Mouse (Mus musculus) liver, adult 2 months (tissue): ENCODE measurements around the gene Wfdc9. TPM values are rescaled to one million over a fixed set of nuclear protein-coding genes. Genes with fewer than 3 reads are reported as not detected.

ENCODE experiments used
- DNase-seq: peaks from one replicate; pipeline ENCODE4 v3.0.0-alpha.2; 2011; ENCODE audit warnings: low read depth, low spot score; ENCODE audit errors: extremely low read depth
- H3K27ac ChIP-seq: fragments of 200-500 bp; replicated peaks from 2 replicates; pipeline ENCODE4 v1.5.1; 2012; ENCODE audit warnings: low read depth, mild to moderate bottlenecking, control low read depth, inconsistent platforms, low read length; ENCODE audit not compliant: insufficient read depth
- H3K27me3 ChIP-seq: fragments of 200-500 bp; 2 replicates; pipeline ENCODE4 v1.6.1; 2012; ENCODE audit warnings: mild to moderate bottlenecking, moderate library complexity, low read length, inconsistent platforms; ENCODE audit not compliant: control insufficient read depth, insufficient read depth
- H3K36me3 ChIP-seq: fragments of 200-500 bp; 2 replicates; pipeline ENCODE4 v1.6.1; 2012; ENCODE audit warnings: low read length, inconsistent platforms; ENCODE audit not compliant: control insufficient read depth, insufficient read depth
- H3K4me1 ChIP-seq: fragments of 200-500 bp; 2 replicates; pipeline ENCODE4 v1.6.1; 2011; ENCODE audit warnings: low read length; ENCODE audit not compliant: control insufficient read depth, insufficient read depth
- H3K4me3 ChIP-seq: fragments of 200-500 bp; 2 replicates; pipeline ENCODE4 v1.5.1; 2011; ENCODE audit warnings: low read depth, mild to moderate bottlenecking, control low read depth, low read length, moderate library complexity; ENCODE audit not compliant: insufficient read depth
- H3K79me2 ChIP-seq: fragments of 200-500 bp; 2 replicates; pipeline ENCODE4 v1.6.1; 2012; ENCODE audit warnings: inconsistent platforms, mild to moderate bottlenecking, low read length, moderate library complexity; ENCODE audit not compliant: control insufficient read depth, insufficient read depth
- H3K9ac ChIP-seq: fragments of 200-500 bp; 2 replicates; pipeline ENCODE4 v1.6.1; 2012; ENCODE audit warnings: low read depth, mild to moderate bottlenecking, control low read depth, inconsistent platforms, low read length
- CTCF ChIP-seq: fragments of 200-500 bp; IDR thresholded peaks from 2 replicates; pipeline ENCODE4 v1.5.1; 2011; ENCODE audit warnings: low read depth, low read length, control low read depth
- POLR2A ChIP-seq: fragments of 200-500 bp; IDR thresholded peaks from 2 replicates; pipeline ENCODE4 v1.6.1; 2011; ENCODE audit warnings: low read length, control low read depth; ENCODE audit not compliant: insufficient read depth; ENCODE audit errors: extremely low read depth
- WGBS: fragments of 180-500 bp; shearing (Covaris S2); methylation state at CpG from one replicate; pipeline ENCODE4 v1.1.7; 2018; 5-methylcytosine and 5-hydroxymethylcytosine counted together
- polyA plus RNA-seq: library from polyadenylated mRNA; depleted of rRNA; stranded (reverse); fragments of >200 nt; gene quantifications from 2 replicates; pipeline ENCODE4 v1.2.3, GENCODE M21; 2012; rRNA removed
- total RNA-seq: library from RNA; depleted of rRNA; stranded (reverse); fragments of >200 nt; gene quantifications from 2 replicates; pipeline ENCODE4 v1.2.3, GENCODE M21; 2014; rRNA removed

Gene Wfdc9
- not detected in 2 replicates for total RNA-seq
- polyA plus RNA-seq: not detected in 2 replicates

DNA sequence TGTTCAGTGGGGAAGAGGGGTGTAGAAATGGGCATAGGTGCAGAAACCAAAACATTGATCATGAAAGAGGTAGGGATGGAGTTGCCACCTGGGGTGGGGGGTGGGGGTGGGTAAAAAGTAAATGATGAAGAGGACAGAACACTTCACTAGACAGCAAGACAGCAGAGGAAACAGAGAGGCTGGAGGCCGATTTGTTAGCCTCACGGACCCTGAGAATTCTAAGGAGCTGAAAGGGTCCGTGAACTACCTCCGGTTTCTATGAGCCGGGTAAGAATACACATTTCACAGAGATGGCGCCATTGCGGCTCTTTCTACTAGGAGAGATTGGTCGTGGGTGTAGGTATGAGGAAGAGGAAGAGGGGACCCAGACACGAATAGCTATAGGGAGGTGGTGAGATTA is at the start of gene Wfdc9:
Wfdc9 (minus strand) TSS at position 101 of the 400 bp plus-strand sequence.
- H3K36me3 ChIP-seq: no peaks in the 10 kb centered on the region
- H3K27me3 ChIP-seq: no peaks in the 10 kb centered on the region
- no peak within 1 kb of the TSS for H3K27ac ChIP-seq
- H3K4me1 ChIP-seq: no peaks in the 10 kb centered on the region
- DNase-seq: no peak
- no peak for TF ChIP-seq CTCF
- TF ChIP-seq POLR2A: no peak
- no peak within 1 kb of the TSS for H3K4me3 ChIP-seq
- WGBS: 76% methylated on average over 9 of the region's 9 CpGs
- no peak within 1 kb of the TSS for H3K9ac ChIP-seq
- no peaks in the 10 kb centered on the region for H3K79me2 ChIP-seq

DNA sequence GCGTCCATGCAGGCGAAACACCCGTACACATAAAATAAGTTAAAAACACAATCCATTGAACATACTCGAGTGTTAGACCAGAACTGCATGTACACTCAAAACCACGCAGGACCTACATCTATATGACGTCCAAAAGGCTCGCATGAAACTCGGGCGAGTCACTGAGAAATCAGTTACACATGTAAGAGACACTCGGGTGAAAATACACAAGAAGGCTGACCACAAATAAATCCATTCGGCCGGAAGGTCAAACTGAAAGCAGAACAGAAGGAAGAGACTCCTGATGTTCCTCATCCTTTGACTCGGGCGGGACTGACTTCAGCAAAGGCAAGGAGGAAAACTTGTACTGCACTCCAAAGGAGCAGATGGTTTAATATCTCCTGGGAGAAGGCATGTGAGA is 49.6 kb upstream of the Wfdc9 start:
- H3K36me3 ChIP-seq: no peaks in the 10 kb centered on the region
- H3K4me1 ChIP-seq: no peaks in the 10 kb centered on the region
- no peak for TF ChIP-seq POLR2A
- TF ChIP-seq CTCF: no peak
- 89% methylated on average over 14 of the region's 14 CpGs for WGBS
- no peaks in the 10 kb centered on the region for H3K27me3 ChIP-seq
- no peak overlapping the region for H3K4me3 ChIP-seq
- H3K9ac ChIP-seq: no peak overlapping the region
- H3K27ac ChIP-seq: no peak overlapping the region
- DNase-seq: peak; percentile 10
- no peaks in the 10 kb centered on the region for H3K79me2 ChIP-seq

DNA sequence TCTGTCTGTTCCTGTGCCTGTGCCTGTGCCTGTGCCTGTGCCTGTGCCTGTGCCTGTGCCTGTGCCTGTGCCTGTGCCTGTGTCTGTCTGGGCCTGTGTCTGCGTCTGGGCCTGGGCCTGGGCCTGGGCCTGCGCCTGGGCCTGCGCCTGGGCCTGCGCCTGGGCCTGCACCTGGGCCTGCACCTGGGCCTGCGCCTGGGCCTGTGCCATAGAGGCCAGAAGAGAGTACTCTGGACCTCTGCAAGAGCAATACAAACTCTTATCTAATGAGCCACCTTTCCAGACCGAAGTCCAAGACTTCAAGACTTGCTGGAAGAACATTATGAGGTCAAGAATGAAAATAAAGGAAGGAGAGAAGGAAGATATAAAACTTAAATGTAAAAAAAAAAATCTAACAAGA is 48.9 kb upstream of the Wfdc9 start:
- DNase-seq: no peak
- no peaks in the 10 kb centered on the region for H3K36me3 ChIP-seq
- H3K4me1 ChIP-seq: no peaks in the 10 kb centered on the region
- TF ChIP-seq CTCF (no peak), POLR2A (no peak)
- H3K9ac ChIP-seq: no peak overlapping the region
- no peaks in the 10 kb centered on the region for H3K27me3 ChIP-seq
- H3K79me2 ChIP-seq: no peaks in the 10 kb centered on the region
- H3K4me3 ChIP-seq: no peak overlapping the region
- WGBS: 91% methylated on average over 6 of the region's 6 CpGs
- no peak overlapping the region for H3K27ac ChIP-seq

DNA sequence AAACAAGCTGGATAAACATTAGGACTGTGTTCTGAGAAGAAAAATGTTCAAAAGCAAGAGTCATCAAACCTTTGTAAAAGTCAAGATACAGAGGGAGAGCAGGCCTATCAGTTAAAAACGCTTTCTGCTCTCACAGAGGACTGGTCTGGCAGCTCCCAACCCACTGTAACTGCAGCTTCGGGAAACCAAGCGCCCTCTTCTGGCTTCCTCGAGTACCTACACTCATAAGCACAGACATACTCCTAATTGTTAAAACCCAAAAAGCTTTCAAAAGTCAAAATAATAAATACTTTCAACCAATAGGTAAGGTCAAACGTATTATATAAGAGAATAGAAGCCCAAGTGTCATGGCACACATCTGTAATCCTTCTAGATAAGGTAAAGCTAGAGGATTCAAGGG is 47.9 kb upstream of the Wfdc9 start:
- TF ChIP-seq POLR2A (no peak), CTCF (no peak)
- Histone ChIP-seq H3K79me2 (no peaks in the 10 kb centered on the region), H3K9ac (no peak overlapping the region)

DNA sequence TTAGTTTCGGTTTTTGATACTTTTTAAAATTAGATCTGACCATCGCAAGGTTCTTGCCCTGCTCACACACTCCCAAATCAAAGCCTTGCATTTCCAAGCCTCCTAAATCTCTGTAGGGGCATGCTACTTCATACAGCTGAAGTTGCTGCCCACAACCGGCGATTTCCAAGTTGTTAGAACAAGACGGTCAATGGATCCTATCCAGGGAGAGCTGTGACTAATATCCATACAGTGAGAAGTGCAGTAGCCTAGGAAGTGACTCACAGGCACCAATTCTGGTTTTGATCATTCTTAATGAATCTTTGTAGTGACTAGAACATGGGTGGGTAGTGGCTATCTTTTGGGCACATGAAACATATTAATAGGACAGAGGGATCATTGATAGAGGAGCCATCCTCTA is 45.4 kb upstream of the Wfdc9 start:
- Histone ChIP-seq H3K4me3 (no peak overlapping the region), H3K36me3 (no peaks in the 10 kb centered on the region), H3K4me1 (no peaks in the 10 kb centered on the region), H3K27me3 (no peaks in the 10 kb centered on the region), H3K27ac (no peak overlapping the region), H3K79me2 (no peaks in the 10 kb centered on the region), H3K9ac (no peak overlapping the region)
- DNase-seq: no peak
- WGBS: 85% methylated on average over 5 of the region's 5 CpGs
- TF ChIP-seq CTCF: no peak
- TF ChIP-seq POLR2A: no peak

More for the DNA sequence above, 47.9 kb upstream of the Wfdc9 start:
- Histone ChIP-seq H3K27me3 (no peaks in the 10 kb centered on the region), H3K4me1 (no peaks in the 10 kb centered on the region), H3K27ac (no peak overlapping the region), H3K4me3 (no peak overlapping the region), H3K36me3 (no peaks in the 10 kb centered on the region)
- DNase-seq: no peak
- WGBS: 86% methylated on average over 5 of the region's 5 CpGs

DNA sequence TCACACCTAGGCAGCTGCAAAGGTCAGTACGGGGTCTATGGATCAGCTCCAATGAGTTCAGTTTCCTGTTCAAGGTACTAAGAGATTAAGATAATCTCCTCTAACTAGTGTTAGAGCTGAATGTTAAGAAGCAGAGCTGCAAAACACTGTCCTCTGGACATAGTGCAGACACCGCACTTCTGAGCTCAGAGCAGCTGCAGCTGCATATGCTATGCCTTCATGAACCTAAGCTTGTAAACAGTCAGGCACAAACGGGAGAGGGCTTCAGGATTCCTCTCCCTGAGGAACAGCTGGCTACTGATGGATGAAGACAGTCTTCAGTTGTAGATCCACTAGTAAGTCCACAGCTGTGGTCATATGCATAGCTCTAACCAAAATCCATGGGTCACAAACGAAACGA is 44.6 kb upstream of the Wfdc9 start:
- H3K27me3 ChIP-seq: no peaks in the 10 kb centered on the region
- H3K4me1 ChIP-seq: no peaks in the 10 kb centered on the region
- no peak overlapping the region for H3K27ac ChIP-seq
- H3K36me3 ChIP-seq: no peaks in the 10 kb centered on the region
- H3K9ac ChIP-seq: no peak overlapping the region
- no peak overlapping the region for H3K4me3 ChIP-seq
- TF ChIP-seq CTCF: no peak
- TF ChIP-seq POLR2A: no peak
- no peak for DNase-seq
- WGBS: 72% methylated on average over 5 of the region's 5 CpGs
- H3K79me2 ChIP-seq: no peaks in the 10 kb centered on the region
